Mouse (Mus musculus) CH12.LX (cell line): Measurements from ENCODE around the gene Klk7.

Experiments
- CHD2 ChIP-seq: IDR thresholded peaks from 2 replicates; pipeline ENCODE4 v1.6.1; 2011; ENCODE audit warnings: low read length, improper control_type of control experiment
- CTCF ChIP-seq, 2 experiments: IDR thresholded peaks in 1 of 2; conservative IDR thresholded peaks in 1 of 2; 2 replicates each; pipeline ENCODE4 v1.5.1; 2011 to 2012; ENCODE audit warnings: low read depth in 2 of 2, low read length in 2 of 2, improper control_type of control experiment in 1 of 2, inconsistent platforms in 1 of 2, mild to moderate bottlenecking in 1 of 2, moderate library complexity in 1 of 2
- ELF1 ChIP-seq: IDR thresholded peaks from 2 replicates; pipeline ENCODE4 v1.6.1; 2014; ENCODE audit warnings: low read depth, mild to moderate bottlenecking, inconsistent platforms, low read length, improper control_type of control experiment
- ETS1 ChIP-seq: conservative IDR thresholded peaks from 2 replicates; pipeline ENCODE4 v1.6.1; 2012; ENCODE audit warnings: low read depth, mild to moderate bottlenecking, inconsistent platforms, low read length, improper control_type of control experiment, moderate library complexity
- GABPA ChIP-seq: IDR thresholded peaks from 2 replicates; pipeline ENCODE4 v1.6.1; 2012; ENCODE audit warnings: low read depth, low read length, improper control_type of control experiment, inconsistent platforms; ENCODE audit not compliant: insufficient replicate concordance
- MAFK ChIP-seq: IDR thresholded peaks from 2 replicates; pipeline ENCODE4 v1.6.1; 2011; ENCODE audit warnings: low read length, improper control_type of control experiment; ENCODE audit not compliant: insufficient replicate concordance
- MYC ChIP-seq: IDR thresholded peaks from 2 replicates; pipeline ENCODE4 v1.6.1; 2011; ENCODE audit warnings: low read depth, mild to moderate bottlenecking, improper control_type of control experiment, low read length
- POLR2A ChIP-seq: IDR thresholded peaks from 2 replicates; pipeline ENCODE4 v1.6.1; 2011; ENCODE audit warnings: low read depth, mild to moderate bottlenecking, improper control_type of control experiment, low read length
- SMC3 ChIP-seq: IDR thresholded peaks from 2 replicates; pipeline ENCODE4 v1.6.1; 2011; ENCODE audit warnings: low read depth, low read length, improper control_type of control experiment
- UBTF ChIP-seq: IDR thresholded peaks from 2 replicates; pipeline ENCODE4 v1.6.1; 2012; ENCODE audit warnings: low read depth, mild to moderate bottlenecking, inconsistent platforms, low read length, improper control_type of control experiment, moderate library complexity

GRCm38 (mm10) chr7:43771916-43772315 is 39.2 kb upstream of the Klk7 start:
- TF ChIP-seq ETS1 (no peak), UBTF (no peak), CTCF (conservative IDR thresholded peaks at IDR 0.05 in 1 of 2, IDR thresholded peaks at IDR 0.05 in 1 of 2; ENCODE audit: low read depth in 2 of 2, low read length in 2 of 2) (no peak), CHD2 (no peak), ELF1 (no peak), POLR2A (no peak), SMC3 (no peak), MAFK (no peak), GABPA (no peak), MYC (no peak)
